Mouse (Mus musculus): ENCODE results near the gene Dhx40. TPM values are rescaled to one million over a fixed set of nuclear protein-coding genes. Genes with fewer than 3 reads are reported as not detected.

Dhx40 gene
- total and polyA plus RNA-seq, 3 experiments: 6.2 to 24.7 (median 23.5) TPM

GRCm38 (mm10) chr11:86834628-86835338 is 27.2 kb upstream of the Dhx40 start:
- ATAC-seq (ENCODE audit: extremely low read depth, insufficient number of reproducible peaks, low FRiP score, poor library complexity, severe bottlenecking) (no peak), DNase-seq (ENCODE audit: low spot score) (no peak)
- Histone ChIP-seq H3K4me3 (ENCODE audit: low read depth, low read length) (no peak overlapping the region), H3K27me3 (ENCODE audit: insufficient read depth, low read length) (peaks cover 15% of the 10 kb centered on the region), H3K4me1 (ENCODE audit: insufficient read depth, low read depth, low read length) (peaks cover 2% of the 10 kb centered on the region; the same call in 1 of the 2 replicates), H3K9me3 (replicated peaks) (no peaks in the 10 kb centered on the region), H3K36me3 (replicated peaks) (no peaks in the 10 kb centered on the region)
- no peak for TF ChIP-seq POLR2AphosphoS5 (IDR thresholded peaks at IDR 0.05; ENCODE audit: insufficient replicate concordance, low read depth, low read length)
- no peak for TF ChIP-seq CTCF (IDR thresholded peaks at IDR 0.05; ENCODE audit: low read depth, low read length)
- TF ChIP-seq GATA1 (IDR thresholded peaks at IDR 0.05; ENCODE audit: borderline replicate concordance, low read length): no peak
- TF ChIP-seq TAL1 (conservative IDR thresholded peaks at IDR 0.05; ENCODE audit: low read depth, low read length): no peak
- no peak for TF ChIP-seq GATA2 (IDR thresholded peaks at IDR 0.05; ENCODE audit: borderline replicate concordance, low read depth, low read length)

- no peaks in the 10 kb centered on the region for H3K9me3 ChIP-seq (replicated peaks)
- H3K4me1 ChIP-seq (ENCODE audit: insufficient read depth, low read depth, low read length): peaks cover 2% of the 10 kb centered on the region; the same call in 1 of the 2 replicates
- peaks cover 9% of the 10 kb centered on the region for H3K27me3 ChIP-seq (ENCODE audit: insufficient read depth, low read length)
- no peak for DNase-seq (ENCODE audit: low spot score)
- no peak for TF ChIP-seq TAL1 (conservative IDR thresholded peaks at IDR 0.05; ENCODE audit: low read depth, low read length)
- no peak for TF ChIP-seq POLR2AphosphoS5 (IDR thresholded peaks at IDR 0.05; ENCODE audit: insufficient replicate concordance, low read depth, low read length)
- no peak for TF ChIP-seq GATA1 (IDR thresholded peaks at IDR 0.05; ENCODE audit: borderline replicate concordance, low read length)
- no peak for TF ChIP-seq GATA2 (IDR thresholded peaks at IDR 0.05; ENCODE audit: borderline replicate concordance, low read depth, low read length)
- TF ChIP-seq CTCF (IDR thresholded peaks at IDR 0.05; ENCODE audit: low read depth, low read length): no peak
- H3K36me3 ChIP-seq (replicated peaks): no peaks in the 10 kb centered on the region
- H3K4me3 ChIP-seq (ENCODE audit: low read depth, low read length): no peak overlapping the region
- no peak for ATAC-seq (ENCODE audit: extremely low read depth, insufficient number of reproducible peaks, low FRiP score, poor library complexity, severe bottlenecking)
Measured at GRCm38 (mm10) chr11:86834050-86834449, 26.5 kb upstream of the Dhx40 start.

- H3K27me3 ChIP-seq (ENCODE audit: insufficient read depth, low read length): peaks cover 11% of the 10 kb centered on the region
- no peak for DNase-seq (ENCODE audit: low spot score)
- no peak overlapping the region for H3K4me3 ChIP-seq (ENCODE audit: low read depth, low read length)
- TF ChIP-seq POLR2AphosphoS5 (IDR thresholded peaks at IDR 0.05; ENCODE audit: insufficient replicate concordance, low read depth, low read length): no peak
- no peak for TF ChIP-seq GATA2 (IDR thresholded peaks at IDR 0.05; ENCODE audit: borderline replicate concordance, low read depth, low read length)
- no peak for TF ChIP-seq CTCF (IDR thresholded peaks at IDR 0.05; ENCODE audit: low read depth, low read length)
- no peak for TF ChIP-seq TAL1 (conservative IDR thresholded peaks at IDR 0.05; ENCODE audit: low read depth, low read length)
- TF ChIP-seq GATA1 (IDR thresholded peaks at IDR 0.05; ENCODE audit: borderline replicate concordance, low read length): no peak
- H3K36me3 ChIP-seq (replicated peaks): no peaks in the 10 kb centered on the region
- ATAC-seq (ENCODE audit: extremely low read depth, insufficient number of reproducible peaks, low FRiP score, poor library complexity, severe bottlenecking): no peak
- no peaks in the 10 kb centered on the region for H3K9me3 ChIP-seq (replicated peaks)
- peaks cover 2% of the 10 kb centered on the region; the same call in 1 of the 2 replicates for H3K4me1 ChIP-seq (ENCODE audit: insufficient read depth, low read depth, low read length)
Measured at GRCm38 (mm10) chr11:86833153-86833552, 25.6 kb upstream of the Dhx40 start.

GRCm38 (mm10) chr11:86828396-86828795 is 20.9 kb upstream of the Dhx40 start:
- no peaks in the 10 kb centered on the region for H3K9me3 ChIP-seq (replicated peaks)
- ATAC-seq (ENCODE audit: extremely low read depth, insufficient number of reproducible peaks, low FRiP score, poor library complexity, severe bottlenecking): no peak
- peaks cover 14% of the 10 kb centered on the region for H3K27me3 ChIP-seq (ENCODE audit: insufficient read depth, low read length)
- no peak overlapping the region for H3K4me3 ChIP-seq (ENCODE audit: low read depth, low read length)
- H3K36me3 ChIP-seq (replicated peaks): no peaks in the 10 kb centered on the region
- TF ChIP-seq CTCF (IDR thresholded peaks at IDR 0.05; ENCODE audit: low read depth, low read length) (no peak), GATA1 (IDR thresholded peaks at IDR 0.05; ENCODE audit: borderline replicate concordance, low read length) (no peak), TAL1 (conservative IDR thresholded peaks at IDR 0.05; ENCODE audit: low read depth, low read length) (no peak), GATA2 (IDR thresholded peaks at IDR 0.05; ENCODE audit: borderline replicate concordance, low read depth, low read length) (no peak), POLR2AphosphoS5 (IDR thresholded peaks at IDR 0.05; ENCODE audit: insufficient replicate concordance, low read depth, low read length) (no peak)
- no peak for DNase-seq (ENCODE audit: low spot score)
- no peaks in the 10 kb centered on the region for H3K4me1 ChIP-seq (ENCODE audit: insufficient read depth, low read depth, low read length)

- no peaks in the 10 kb centered on the region for H3K9me3 ChIP-seq (replicated peaks)
- peaks cover 18% of the 10 kb centered on the region for H3K27me3 ChIP-seq (ENCODE audit: insufficient read depth, low read length)
- no peak for TF ChIP-seq CTCF (IDR thresholded peaks at IDR 0.05; ENCODE audit: low read depth, low read length)
- TF ChIP-seq GATA2 (IDR thresholded peaks at IDR 0.05; ENCODE audit: borderline replicate concordance, low read depth, low read length): no peak
- no peak for TF ChIP-seq GATA1 (IDR thresholded peaks at IDR 0.05; ENCODE audit: borderline replicate concordance, low read length)
- TF ChIP-seq POLR2AphosphoS5 (IDR thresholded peaks at IDR 0.05; ENCODE audit: insufficient replicate concordance, low read depth, low read length): no peak
- no peak for TF ChIP-seq TAL1 (conservative IDR thresholded peaks at IDR 0.05; ENCODE audit: low read depth, low read length)
- no peak overlapping the region for H3K4me3 ChIP-seq (ENCODE audit: low read depth, low read length)
- no peak for DNase-seq (ENCODE audit: low spot score)
- H3K36me3 ChIP-seq (replicated peaks): no peaks in the 10 kb centered on the region
- ATAC-seq (ENCODE audit: extremely low read depth, insufficient number of reproducible peaks, low FRiP score, poor library complexity, severe bottlenecking): no peak
- H3K4me1 ChIP-seq (ENCODE audit: insufficient read depth, low read depth, low read length): no peaks in the 10 kb centered on the region; the same call in 1 of the 2 replicates
Measured at GRCm38 (mm10) chr11:86827476-86828245, 20.1 kb upstream of the Dhx40 start.

- no peak for TF ChIP-seq CTCF (IDR thresholded peaks at IDR 0.05; ENCODE audit: low read depth, low read length)
- no peak for TF ChIP-seq TAL1 (conservative IDR thresholded peaks at IDR 0.05; ENCODE audit: low read depth, low read length)
- no peak for TF ChIP-seq GATA1 (IDR thresholded peaks at IDR 0.05; ENCODE audit: borderline replicate concordance, low read length)
- TF ChIP-seq POLR2AphosphoS5 (IDR thresholded peaks at IDR 0.05; ENCODE audit: insufficient replicate concordance, low read depth, low read length): no peak
- TF ChIP-seq GATA2 (IDR thresholded peaks at IDR 0.05; ENCODE audit: borderline replicate concordance, low read depth, low read length): no peak
- DNase-seq (ENCODE audit: low spot score) (no peak), ATAC-seq (ENCODE audit: extremely low read depth, insufficient number of reproducible peaks, low FRiP score, poor library complexity, severe bottlenecking) (no peak)
- H3K36me3 ChIP-seq (replicated peaks): no peaks in the 10 kb centered on the region
- no peaks in the 10 kb centered on the region for H3K9me3 ChIP-seq (replicated peaks)
- H3K4me1 ChIP-seq (ENCODE audit: insufficient read depth, low read depth, low read length): no peaks in the 10 kb centered on the region; the same call in 1 of the 2 replicates
- H3K4me3 ChIP-seq (ENCODE audit: low read depth, low read length): no peak overlapping the region
- H3K27me3 ChIP-seq (ENCODE audit: insufficient read depth, low read length): peaks cover 12% of the 10 kb centered on the region
Measured at GRCm38 (mm10) chr11:86824433-86824832, 16.9 kb upstream of the Dhx40 start.

All from G1E (cell line).